Mouse (Mus musculus) 416B (cell line): ENCODE results near the gene Gstt4.

Experiments used
- DNase-seq: peaks from one replicate; pipeline ENCODE4 v3.0.0; 2011; ENCODE audit warnings: low read depth

Gstt4 gene

GRCm38 (mm10) chr10:75835761-75836531 is 13.6 kb upstream of the Gstt4 start:
- DNase-seq: peak; percentile 49

- DNase-seq: peak; percentile 69
Measured at GRCm38 (mm10) chr10:75835307-75835706, 13.0 kb upstream of the Gstt4 start.

GRCm38 (mm10) chr10:75834721-75835120 is 12.4 kb upstream of the Gstt4 start:
- no peak for DNase-seq

- DNase-seq: no peak
Measured at GRCm38 (mm10) chr10:75834250-75834649, 11.9 kb upstream of the Gstt4 start.

GRCm38 (mm10) chr10:75833456-75834080 is 11.2 kb upstream of the Gstt4 start:
- DNase-seq: no peak

- peak; percentile 87 for DNase-seq
Measured at GRCm38 (mm10) chr10:75832272-75832895, 10.0 kb upstream of the Gstt4 start.

- peak; percentile 12 for DNase-seq
Measured at GRCm38 (mm10) chr10:75830275-75830670, 7.9 kb upstream of the Gstt4 start.

- no peak for DNase-seq
Measured at GRCm38 (mm10) chr10:75829529-75830274, 7.4 kb upstream of the Gstt4 start.

- peak; percentile 8 for DNase-seq
Measured at GRCm38 (mm10) chr10:75828500-75828931, 6.2 kb upstream of the Gstt4 start.

GRCm38 (mm10) chr10:75827668-75828360 is 5.5 kb upstream of the Gstt4 start:
- peak; percentile 16 for DNase-seq

GRCm38 (mm10) chr10:75824530-75824929 is 2.2 kb upstream of the Gstt4 start:
- no peak for DNase-seq

- DNase-seq: no peak
Measured at GRCm38 (mm10) chr10:75823782-75824181, 1.4 kb upstream of the Gstt4 start.

GRCm38 (mm10) chr10:75819882-75820281 is 2.5 kb downstream of the Gstt4 start:
- no peak for DNase-seq

- DNase-seq: no peak
Measured at GRCm38 (mm10) chr10:75818641-75819040, 3.7 kb downstream of the Gstt4 start.

- DNase-seq: no peak
Measured at GRCm38 (mm10) chr10:75804217-75804616, 18.1 kb downstream of the Gstt4 start.

GRCm38 (mm10) chr10:75798176-75798696 is 24.1 kb downstream of the Gstt4 start, which contains the start of gene Gstt1:
Gstt1 (minus strand) TSS chr10:75798584.
- no peak for DNase-seq

- DNase-seq: no peak
Measured at GRCm38 (mm10) chr10:75797619-75798175, 24.6 kb downstream of the Gstt4 start.

GRCm38 (mm10) chr10:75796731-75797516 is 25.4 kb downstream of the Gstt4 start:
- DNase-seq: no peak

GRCm38 (mm10) chr10:75794880-75795279 is 27.5 kb downstream of the Gstt4 start:
- no peak for DNase-seq

- DNase-seq: peak; percentile 25
Measured at GRCm38 (mm10) chr10:75790773-75791172, 31.6 kb downstream of the Gstt4 start.
